Comparison of ENCODE assay signal across 14 mouse cellular contexts in genomic region chr3:146375224-146375657, GRCm38 (mm10). TPM values are rescaled to one million over a fixed set of nuclear protein-coding genes. Genes with fewer than 3 reads are reported as not detected.
DNase-seq lines count a peak whose midpoint lies in the region; ATAC-seq and TF ChIP-seq lines count a peak whose summit lies in the region.
"Had no signal": no experiment of that assay in that cellular context is flagged by ENCODE, and none has a peak within 500 bp of the region (broad histone marks: within the 10 kb centered on the region; RNA-seq: fewer than 3 reads in every experiment).

No protein-coding gene starts in this region.

- no peak for TF ChIP-seq EP300 in stomach, postnatal 0 days (optimal IDR thresholded peaks at IDR 0.05)

- WGBS in kidney, embryonic 15.5 days = 55% methylated on average over 4 of the region's 4 CpGs
- 44% methylated on average over 4 of the region's 4 CpGs for WGBS in kidney, adult 2 months
- WGBS in embryonic facial prominence, embryonic 14.5 days = 26% methylated on average over 4 of the region's 4 CpGs
- WGBS in limb, embryonic 12.5 days = 72% methylated on average over 4 of the region's 4 CpGs
- WGBS in stomach, postnatal 0 days = 39% methylated on average over 4 of the region's 4 CpGs

- TF ChIP-seq CTCF in kidney, adult 2 months (conservative IDR thresholded peaks at IDR 0.05; ENCODE audit: insufficient read depth, insufficient read length, low read depth, low read length) = no peak
- TF ChIP-seq CTCF in brain, embryonic 14.5 days (IDR thresholded peaks at IDR 0.05; ENCODE audit: borderline replicate concordance, extremely low read depth, insufficient read depth, insufficient read length) = no peak
- TF ChIP-seq CTCF in stomach, postnatal 0 days (IDR thresholded peaks at IDR 0.05; ENCODE audit: low read depth) = no peak

- H3K27ac ChIP-seq in kidney, embryonic 15.5 days = no peak overlapping the region
- no peak overlapping the region for H3K27ac ChIP-seq in kidney, adult 2 months (ENCODE audit: insufficient read depth, low read depth, low read length)
- no peak overlapping the region; the same call in 1 of the 2 replicates for H3K27ac ChIP-seq in embryonic facial prominence, embryonic 14.5 days (replicated peaks; ENCODE audit: low read depth, low read length)
- peak overlapping the region; percentile 53; the same call in 1 of the 2 replicates for H3K27ac ChIP-seq in limb, embryonic 12.5 days
- H3K27ac ChIP-seq in stomach, postnatal 0 days (replicated peaks) = no peak overlapping the region
- H3K27ac ChIP-seq: intestine, embryonic 15.5 days; limb, embryonic 15.5 days; macrophage; neural tube, embryonic 12.5 days had no signal

- no peak for DNase-seq in kidney, adult 2 months
- peak; percentile 78 for DNase-seq in brain, embryonic 14.5 days (ENCODE audit: low read depth)
- DNase-seq in embryonic facial prominence, embryonic 14.5 days (ENCODE audit: low spot score) = peak; percentile 33
- no peak for DNase-seq in stomach, postnatal 0 days (ENCODE audit: low spot score)
- no peak for DNase-seq in urinary bladder, postnatal 14 days (ENCODE audit: low spot score)
- DNase-seq: cerebellum, postnatal 10 days; thymus, postnatal 14 days had no signal

- H3K27me3 ChIP-seq in kidney, embryonic 15.5 days = no peaks in the 10 kb centered on the region
- H3K27me3 ChIP-seq in kidney, adult 2 months (replicated peaks; ENCODE audit: control insufficient read depth, insufficient read depth, low read length) = no peaks in the 10 kb centered on the region
- no peaks in the 10 kb centered on the region for H3K27me3 ChIP-seq in embryonic facial prominence, embryonic 14.5 days (replicated peaks; ENCODE audit: control insufficient read depth, insufficient read depth, low read length)
- H3K27me3 ChIP-seq in limb, embryonic 12.5 days = no peaks in the 10 kb centered on the region
- H3K27me3 ChIP-seq in stomach, postnatal 0 days (ENCODE audit: control insufficient read depth, insufficient read depth, low read length) = no peaks in the 10 kb centered on the region
- H3K27me3 ChIP-seq: intestine, embryonic 15.5 days; limb, embryonic 15.5 days had no signal

- no peak for TF ChIP-seq POLR2A in kidney, adult 2 months (IDR thresholded peaks at IDR 0.05; ENCODE audit: low read depth, low read length)
- TF ChIP-seq POLR2A in brain, embryonic 14.5 days (IDR thresholded peaks at IDR 0.05; ENCODE audit: borderline replicate concordance, extremely low read depth, insufficient read depth, insufficient read length, poor library complexity, severe bottlenecking) = no peak

- H3K9ac ChIP-seq in kidney, embryonic 15.5 days = no peak overlapping the region
- no peak overlapping the region for H3K9ac ChIP-seq in embryonic facial prominence, embryonic 14.5 days (ENCODE audit: low read depth, low read length)
- no peak overlapping the region for H3K9ac ChIP-seq in limb, embryonic 12.5 days (replicated peaks)
- H3K9ac ChIP-seq in stomach, postnatal 0 days (ENCODE audit: low read length) = no peak overlapping the region
- H3K9ac ChIP-seq: intestine, embryonic 15.5 days; limb, embryonic 15.5 days; neural tube, embryonic 12.5 days had no signal

- no peaks in the 10 kb centered on the region for H3K36me3 ChIP-seq in kidney, embryonic 15.5 days
- no peaks in the 10 kb centered on the region for H3K36me3 ChIP-seq in kidney, adult 2 months (ENCODE audit: control insufficient read depth, insufficient read depth, low read length)
- H3K36me3 ChIP-seq in embryonic facial prominence, embryonic 14.5 days (ENCODE audit: control insufficient read depth, insufficient read depth, low read length) = no peaks in the 10 kb centered on the region
- no peaks in the 10 kb centered on the region for H3K36me3 ChIP-seq in limb, embryonic 12.5 days
- H3K36me3 ChIP-seq in stomach, postnatal 0 days (ENCODE audit: control insufficient read depth, insufficient read depth, low read length) = no peaks in the 10 kb centered on the region
- H3K36me3 ChIP-seq: intestine, embryonic 15.5 days; limb, embryonic 15.5 days; neural tube, embryonic 12.5 days had no signal

- no peak overlapping the region for H3K4me3 ChIP-seq in kidney, embryonic 15.5 days (replicated peaks)
- H3K4me3 ChIP-seq in kidney, adult 2 months (ENCODE audit: insufficient read depth, low read depth, low read length) = no peak overlapping the region
- H3K4me3 ChIP-seq in embryonic facial prominence, embryonic 14.5 days (ENCODE audit: low read depth, low read length) = no peak overlapping the region
- no peak overlapping the region for H3K4me3 ChIP-seq in limb, embryonic 12.5 days (replicated peaks)
- no peak overlapping the region for H3K4me3 ChIP-seq in stomach, postnatal 0 days (ENCODE audit: low read depth, low read length)
- H3K4me3 ChIP-seq: intestine, embryonic 15.5 days; limb, embryonic 15.5 days; neural tube, embryonic 12.5 days had no signal

- no peak overlapping the region for H3K4me2 ChIP-seq in kidney, embryonic 15.5 days
- H3K4me2 ChIP-seq in embryonic facial prominence, embryonic 14.5 days (ENCODE audit: low read depth, low read length) = no peak overlapping the region
- H3K4me2 ChIP-seq in limb, embryonic 12.5 days = no peak overlapping the region
- no peak overlapping the region for H3K4me2 ChIP-seq in stomach, postnatal 0 days (replicated peaks; ENCODE audit: low read depth)
- H3K4me2 ChIP-seq: intestine, embryonic 15.5 days; limb, embryonic 15.5 days; neural tube, embryonic 12.5 days had no signal

- H3K4me1 ChIP-seq in kidney, embryonic 15.5 days = 0 out of 2 replicates have a peak, but pooled peaks cover 11% of the 10 kb centered on the region
- H3K4me1 ChIP-seq in kidney, adult 2 months (ENCODE audit: control insufficient read depth, insufficient read depth, low read length) = no peaks in the 10 kb centered on the region
- no peaks in the 10 kb centered on the region for H3K4me1 ChIP-seq in embryonic facial prominence, embryonic 14.5 days (ENCODE audit: control insufficient read depth, insufficient read depth, low read length)
- H3K4me1 ChIP-seq in limb, embryonic 12.5 days (replicated peaks) = 0 out of 2 replicates have a peak, but pooled peaks cover 2% of the 10 kb centered on the region
- no peaks in the 10 kb centered on the region for H3K4me1 ChIP-seq in stomach, postnatal 0 days (replicated peaks; ENCODE audit: control insufficient read depth, insufficient read depth)
- H3K4me1 ChIP-seq: intestine, embryonic 15.5 days; limb, embryonic 15.5 days had no signal

- ATAC-seq in kidney, embryonic 15.5 days (replicated peaks; ENCODE audit: low FRiP score) = peak; percentile 45
- peak; percentile 37; the same call in 1 of the 2 replicates for ATAC-seq in embryonic facial prominence, embryonic 14.5 days (ENCODE audit: low read depth)
- ATAC-seq in limb, embryonic 12.5 days (ENCODE audit: insufficient number of reproducible peaks, insufficient read depth, low FRiP score, low TSS enrichment, low read depth) = no peak
- no peak for ATAC-seq in stomach, postnatal 0 days (ENCODE audit: low FRiP score, low TSS enrichment)
- no peak for ATAC-seq in megakaryocyte-erythroid progenitor cell, adult 5-6 weeks (replicated peaks; ENCODE audit: low FRiP score, low TSS enrichment, poor library complexity, severe bottlenecking)
- ATAC-seq: intestine, embryonic 15.5 days had no signal

- no peaks in the 10 kb centered on the region for H3K9me3 ChIP-seq in kidney, embryonic 15.5 days (replicated peaks)
- H3K9me3 ChIP-seq in embryonic facial prominence, embryonic 14.5 days (ENCODE audit: control insufficient read depth, low read length) = no peaks in the 10 kb centered on the region
- H3K9me3 ChIP-seq in limb, embryonic 12.5 days = no peaks in the 10 kb centered on the region
- no peaks in the 10 kb centered on the region for H3K9me3 ChIP-seq in stomach, postnatal 0 days (ENCODE audit: control insufficient read depth, low read length)
- H3K9me3 ChIP-seq: intestine, embryonic 15.5 days; limb, embryonic 15.5 days; neural tube, embryonic 12.5 days had no signal

RNA-seq across cellular contexts. Expression of gene Ssx2ip, which starts 29.2 kb away (rescaled TPM):
- polyA plus RNA-seq in kidney, embryonic 15.5 days (2015; fragmentation: Nextera tagmentation; extraction: Ambion mirVana) = 23.7 and 24.2 TPM in 2 replicates
- 7.3 and 8.0 TPM in 2 replicates for polyA plus RNA-seq in kidney, adult 2 months (2012; rRNA removed)
- 9.5 and 12.2 TPM in 2 replicates for polyA plus RNA-seq in brain, embryonic 14.5 days (2012; rRNA removed)
- 34.5 and 35.1 TPM in 2 replicates for polyA plus RNA-seq in embryonic facial prominence, embryonic 14.5 days (2014; fragmentation: Nextera tagmentation; extraction: Ambion mirVana)
- 19.6 and 21.6 TPM in 2 replicates for polyA plus RNA-seq in limb, embryonic 12.5 days (2016; fragmentation: Nextera tagmentation; extraction: Ambion mirVana)
- 12.9 and 14.1 TPM in 2 replicates for polyA plus RNA-seq in stomach, postnatal 0 days (2015; fragmentation: Nextera tagmentation; extraction: Ambion mirVana)
- 45.3 and 50.0 TPM in 2 replicates for total RNA-seq in megakaryocyte-erythroid progenitor cell, adult 5-6 weeks (2014; fragmentation: Nextera tagmentation)
- total RNA-seq in megakaryocyte-erythroid progenitor cell, adult 5-6 weeks (2017) = 69.2 and 73.8 TPM in 2 replicates

Comparison
In these comparisons a context has a peak if more than half of its experiments do, and no peak if none do; other contexts are left out.
1. ATAC-seq: peak in kidney, embryonic 15.5 days (single experiment) and embryonic facial prominence, embryonic 14.5 days (single experiment); none in limb, embryonic 12.5 days (single experiment), stomach, postnatal 0 days (single experiment) and megakaryocyte-erythroid progenitor cell, adult 5-6 weeks (single experiment).
2. DNase-seq: peak in brain, embryonic 14.5 days (single experiment) and embryonic facial prominence, embryonic 14.5 days (single experiment); none in kidney, adult 2 months (single experiment), stomach, postnatal 0 days (single experiment) and urinary bladder, postnatal 14 days (single experiment).